Mouse (Mus musculus): Measurements from ENCODE around the gene Cdyl. TPM values are rescaled to one million over a fixed set of nuclear protein-coding genes. Genes with fewer than 3 reads are reported as not detected.

Cdyl gene
- total RNA-seq (2022): 1 to 10 TPM; 8.0 to 9.7 (median 9.2) TPM

- no peak for DNase-seq (ENCODE audit: low spot score)
These were observed at the start of gene Cdyl for GRCm38 (mm10) chr13:35659406-35659985. Gene Cdyl (plus strand): TSS chr13:35659833.

- no peak for DNase-seq (ENCODE audit: low spot score)
These were observed 48.9 kb upstream of the Cdyl start for GRCm38 (mm10) chr13:35610718-35611117.

GRCm38 (mm10) chr13:35612506-35612905 is 47.1 kb upstream of the Cdyl start:
- DNase-seq (ENCODE audit: low spot score): no peak

- DNase-seq (ENCODE audit: low spot score): no peak
These were observed 44.7 kb upstream of the Cdyl start for GRCm38 (mm10) chr13:35614832-35615479.

- DNase-seq (ENCODE audit: low spot score): no peak
These were observed 43.0 kb upstream of the Cdyl start for GRCm38 (mm10) chr13:35616524-35617099.

GRCm38 (mm10) chr13:35619356-35619755 is 40.3 kb upstream of the Cdyl start:
- DNase-seq (ENCODE audit: low spot score): peak; percentile 63

- DNase-seq (ENCODE audit: low spot score): no peak
These were observed 38.9 kb upstream of the Cdyl start for GRCm38 (mm10) chr13:35620756-35621155.

GRCm38 (mm10) chr13:35624831-35625230 is 34.8 kb upstream of the Cdyl start:
- no peak for DNase-seq (ENCODE audit: low spot score)

- DNase-seq (ENCODE audit: low spot score): no peak
These were observed 34.1 kb upstream of the Cdyl start for GRCm38 (mm10) chr13:35625556-35625955.

GRCm38 (mm10) chr13:35627319-35627718 is 32.3 kb upstream of the Cdyl start:
- DNase-seq (ENCODE audit: low spot score): no peak

GRCm38 (mm10) chr13:35647132-35647823 is 12.4 kb upstream of the Cdyl start:
- peak; percentile 33 for DNase-seq (ENCODE audit: low spot score)

- no peak for DNase-seq (ENCODE audit: low spot score)
These were observed 9.3 kb upstream of the Cdyl start for GRCm38 (mm10) chr13:35650284-35650872.

- no peak for DNase-seq (ENCODE audit: low spot score)
These were observed 6.8 kb upstream of the Cdyl start for GRCm38 (mm10) chr13:35652851-35653250.

- no peak for DNase-seq (ENCODE audit: low spot score)
These were observed 2.8 kb upstream of the Cdyl start for GRCm38 (mm10) chr13:35656853-35657252.

GRCm38 (mm10) chr13:35665456-35665855 is 5.8 kb downstream of the Cdyl start:
- no peak for DNase-seq (ENCODE audit: low spot score)

- no peak for DNase-seq (ENCODE audit: low spot score)
These were observed 10.4 kb downstream of the Cdyl start for GRCm38 (mm10) chr13:35669910-35670469.

GRCm38 (mm10) chr13:35670875-35671274 is 11.2 kb downstream of the Cdyl start:
- DNase-seq (ENCODE audit: low spot score): no peak

GRCm38 (mm10) chr13:35676921-35677320 is 17.3 kb downstream of the Cdyl start:
- no peak for DNase-seq (ENCODE audit: low spot score)

- no peak for DNase-seq (ENCODE audit: low spot score)
These were observed 17.9 kb downstream of the Cdyl start for GRCm38 (mm10) chr13:35677433-35678051.

- no peak for DNase-seq (ENCODE audit: low spot score)
These were observed 19.1 kb downstream of the Cdyl start for GRCm38 (mm10) chr13:35678691-35679090.

- no peak for DNase-seq (ENCODE audit: low spot score)
These were observed 21.7 kb downstream of the Cdyl start for GRCm38 (mm10) chr13:35681361-35681760.
